Mouse (Mus musculus): ENCODE data around the gene Cdca5.
"Not testable (repeated sequence)": the region's sequence is repeated elsewhere in the genome, so short reads cannot be mapped to it uniquely, and the experiment has no call there.

DNA sequence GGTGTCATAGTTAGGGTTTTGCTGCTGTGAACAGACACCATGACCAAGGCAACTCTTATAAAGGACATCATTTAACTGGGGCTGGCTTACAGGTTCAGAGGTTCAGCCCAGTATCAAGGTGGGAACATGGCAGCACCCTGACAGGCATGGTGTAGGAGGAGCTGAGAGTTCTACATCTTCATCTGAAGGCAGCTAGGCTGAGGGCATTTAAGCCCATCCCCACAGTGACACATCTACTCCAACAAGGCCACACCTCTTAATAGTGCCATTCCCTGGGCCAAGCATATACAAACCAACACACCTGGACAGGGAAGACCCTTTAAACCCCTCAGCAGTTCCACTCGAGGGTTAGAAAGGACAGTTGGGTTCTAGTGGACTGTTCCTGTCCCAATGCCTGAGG, 48.4 kb downstream of the Cdca5 start:
- TF ChIP-seq CTCF (conservative IDR thresholded peaks at IDR 0.05; ENCODE audit: insufficient read depth, insufficient read length, low read depth, low read length); POLR2A (IDR thresholded peaks at IDR 0.05; ENCODE audit: low read depth, low read length): not testable (repeated sequence)
